Mouse (Mus musculus): Measurements from ENCODE around the gene Gm4792.

- TF ChIP-seq GATA1 (IDR thresholded peaks at IDR 0.05; ENCODE audit: borderline replicate concordance, low read length) (no peak), FLI1 (IDR thresholded peaks at IDR 0.05; ENCODE audit: low read length) (no peak)
Measured at GRCm38 (mm10) chr10:94347296-94347695, 48.8 kb upstream of the Gm4792 start.
